Mouse (Mus musculus) E14TG2a.4 (cell line): Measurements from ENCODE around the gene Olfr750.
A peak's percentile ranks its signal among the peaks of the same experiment; 100 is the strongest.

Experiments
- H3K27me3 ChIP-seq: 2 replicates; pipeline ENCODE4 v1.6.1; 2014; ENCODE audit warnings: low read length, control low read depth; ENCODE audit not compliant: insufficient read depth
- H3K36me3 ChIP-seq: 2 replicates; pipeline ENCODE4 v1.6.1; 2014; ENCODE audit warnings: low read length, control low read depth; ENCODE audit not compliant: insufficient read depth
- H3K4me1 ChIP-seq: replicated peaks from 2 replicates; pipeline ENCODE4 v1.6.1; 2014; ENCODE audit warnings: low read depth, low read length, control low read depth
- H3K4me3 ChIP-seq: replicated peaks from 2 replicates; pipeline ENCODE4 v1.5.1; 2014; ENCODE audit warnings: mild to moderate bottlenecking, low read length
- H3K9me3 ChIP-seq: 2 replicates; pipeline ENCODE4 v1.6.1; 2014; ENCODE audit warnings: low read length, control low read depth
- CTCF ChIP-seq: conservative IDR thresholded peaks from 2 replicates; pipeline ENCODE4 v1.5.1; 2014; ENCODE audit warnings: low read length
- NANOG ChIP-seq: IDR thresholded peaks from 2 replicates; pipeline ENCODE4 v1.6.1; 2014; ENCODE audit warnings: borderline replicate concordance, low read length, mixed read lengths
- POU5F1 ChIP-seq: IDR thresholded peaks from 2 replicates; pipeline ENCODE4 v1.6.1; 2014; ENCODE audit warnings: low read length, borderline replicate concordance

Gene Olfr750

GRCm38 (mm10) chr14:51074335-51074734 lies at the start of gene Olfr750:
TSS of gene Olfr750 (minus strand) at chr14:51074435.
- Histone ChIP-seq H3K27me3 (peaks cover 6% of the 10 kb centered on the region; the same call in 1 of the 2 replicates), H3K36me3 (no peaks in the 10 kb centered on the region), H3K4me3 (no peak within 1 kb of the TSS), H3K9me3 (no peaks in the 10 kb centered on the region), H3K4me1 (peaks cover 12% of the 10 kb centered on the region; the same call in 1 of the 2 replicates)
- no peak for TF ChIP-seq NANOG
- TF ChIP-seq CTCF = no peak
- TF ChIP-seq POU5F1 = no peak

GRCm38 (mm10) chr14:51113916-51114560 lies 39.8 kb upstream of the Olfr750 start, which contains the start of gene Eddm3b:
TSS of gene Eddm3b (plus strand) at chr14:51114426.
- Histone ChIP-seq H3K4me1 (no peaks in the 10 kb centered on the region), H3K36me3 (no peaks in the 10 kb centered on the region), H3K4me3 (no peak within 1 kb of the TSS), H3K27me3 (no peaks in the 10 kb centered on the region), H3K9me3 (peaks cover 7% of the 10 kb centered on the region; the same call in 1 of the 2 replicates)
- TF ChIP-seq CTCF = no peak
- no peak for TF ChIP-seq POU5F1
- no peak for TF ChIP-seq NANOG

GRCm38 (mm10) chr14:51113476-51113875 lies 39.2 kb upstream of the Olfr750 start:
- Histone ChIP-seq H3K4me1 (no peaks in the 10 kb centered on the region), H3K27me3 (no peaks in the 10 kb centered on the region), H3K9me3 (peaks cover 7% of the 10 kb centered on the region; the same call in 1 of the 2 replicates), H3K36me3 (no peaks in the 10 kb centered on the region), H3K4me3 (no peak overlapping the region)
- no peak for TF ChIP-seq CTCF
- no peak for TF ChIP-seq NANOG
- no peak for TF ChIP-seq POU5F1

GRCm38 (mm10) chr14:51111966-51112365 lies 37.7 kb upstream of the Olfr750 start:
- H3K27me3 ChIP-seq = no peaks in the 10 kb centered on the region
- TF ChIP-seq POU5F1 (no peak), NANOG (no peak), CTCF (no peak)
- H3K4me3 ChIP-seq = no peak overlapping the region
- H3K4me1 ChIP-seq = no peaks in the 10 kb centered on the region
- peaks cover 4% of the 10 kb centered on the region; the same call in 1 of the 2 replicates for H3K9me3 ChIP-seq
- H3K36me3 ChIP-seq = no peaks in the 10 kb centered on the region

GRCm38 (mm10) chr14:51106449-51106967 lies 32.3 kb upstream of the Olfr750 start:
- Histone ChIP-seq H3K4me3 (no peak overlapping the region), H3K36me3 (no peaks in the 10 kb centered on the region), H3K4me1 (no peaks in the 10 kb centered on the region), H3K27me3 (no peaks in the 10 kb centered on the region), H3K9me3 (no peaks in the 10 kb centered on the region)
- no peak for TF ChIP-seq NANOG
- TF ChIP-seq CTCF = no peak
- no peak for TF ChIP-seq POU5F1

GRCm38 (mm10) chr14:51104366-51104765 lies 30.1 kb upstream of the Olfr750 start:
- Histone ChIP-seq H3K36me3 (no peaks in the 10 kb centered on the region), H3K9me3 (no peaks in the 10 kb centered on the region), H3K4me1 (no peaks in the 10 kb centered on the region; the same call in 1 of the 2 replicates), H3K27me3 (no peaks in the 10 kb centered on the region), H3K4me3 (no peak overlapping the region)
- no peak for TF ChIP-seq POU5F1
- no peak for TF ChIP-seq CTCF
- TF ChIP-seq NANOG = no peak

- Histone ChIP-seq H3K4me3 (no peak overlapping the region), H3K27me3 (no peaks in the 10 kb centered on the region), H3K4me1 (no peaks in the 10 kb centered on the region; the same call in 1 of the 2 replicates), H3K36me3 (no peaks in the 10 kb centered on the region), H3K9me3 (no peaks in the 10 kb centered on the region)
- TF ChIP-seq CTCF (peak; percentile 64), POU5F1 (no peak)
These were observed 29.0 kb upstream of the Olfr750 start for GRCm38 (mm10) chr14:51103217-51103616.

- no peak for TF ChIP-seq POU5F1
- TF ChIP-seq CTCF = no peak
- no peak for TF ChIP-seq NANOG
- Histone ChIP-seq H3K9me3 (no peaks in the 10 kb centered on the region), H3K4me3 (no peak overlapping the region), H3K4me1 (no peaks in the 10 kb centered on the region; the same call in 1 of the 2 replicates), H3K27me3 (no peaks in the 10 kb centered on the region), H3K36me3 (no peaks in the 10 kb centered on the region)
These were observed 27.0 kb upstream of the Olfr750 start for GRCm38 (mm10) chr14:51101284-51101683.

GRCm38 (mm10) chr14:51098921-51099320 lies 24.7 kb upstream of the Olfr750 start:
- TF ChIP-seq POU5F1 (no peak), CTCF (no peak)
- Histone ChIP-seq H3K27me3 (no peaks in the 10 kb centered on the region), H3K9me3 (no peaks in the 10 kb centered on the region), H3K4me1 (no peaks in the 10 kb centered on the region; the same call in 1 of the 2 replicates), H3K36me3 (no peaks in the 10 kb centered on the region), H3K4me3 (no peak overlapping the region)
